In the genomic region with DNA sequence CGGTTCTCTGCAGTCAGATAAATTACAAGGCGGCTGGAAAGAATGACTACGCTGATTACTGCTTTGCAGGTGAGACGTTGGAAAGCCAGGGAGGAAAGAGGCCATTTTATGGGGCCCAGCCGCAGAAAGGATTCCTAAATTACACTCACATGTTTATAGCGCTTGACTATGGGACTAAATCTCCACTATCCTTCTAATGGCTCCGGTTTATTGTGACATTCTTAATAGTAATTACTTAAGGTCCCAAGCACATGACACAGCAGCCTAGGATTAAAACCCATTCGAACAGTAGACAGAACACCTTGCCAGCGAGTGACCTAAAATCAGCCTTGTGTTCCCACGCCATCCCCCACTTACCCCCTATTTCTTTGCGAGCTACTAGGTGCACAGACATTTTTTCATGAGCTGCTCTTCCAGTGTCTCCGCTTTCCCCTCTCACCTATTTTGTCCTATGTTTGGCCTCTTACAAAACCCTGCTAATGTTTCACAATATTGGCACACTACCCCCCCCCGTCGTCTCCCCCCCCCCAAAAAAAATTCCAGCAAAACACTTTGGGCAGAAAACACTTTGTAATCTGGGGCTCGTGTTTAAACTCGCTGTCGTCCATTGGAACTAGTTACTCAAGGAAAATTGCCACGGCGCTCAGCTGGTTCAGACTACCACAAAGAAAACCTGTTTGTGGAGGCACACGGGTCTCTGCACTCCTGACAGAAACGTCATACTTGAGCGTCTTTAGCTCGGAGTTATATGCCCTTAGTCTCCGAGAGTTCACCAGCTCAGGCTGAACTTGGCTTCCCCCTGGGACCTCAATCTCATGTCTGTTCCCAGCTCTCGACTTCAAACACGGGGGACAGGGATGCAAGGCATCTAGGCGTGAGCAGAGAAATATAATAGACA, we compare ENCODE assay signal across 8 mouse cellular contexts.
DNase-seq lines count a peak whose midpoint lies in the region; ATAC-seq and TF ChIP-seq lines count a peak whose summit lies in the region.

No protein-coding gene starts in this region.

- peak; percentile 5 for ATAC-seq in Patski
- peak; percentile 14; the same call in 1 of the 2 replicates for ATAC-seq in hindbrain, embryonic 13.5 days (ENCODE audit: low FRiP score)
- no peak for ATAC-seq in limb, embryonic 15.5 days (ENCODE audit: insufficient number of reproducible peaks, low FRiP score, low TSS enrichment, low read depth)
- ATAC-seq in stomach, embryonic 14.5 days (ENCODE audit: insufficient number of reproducible peaks, insufficient read depth, low FRiP score, low read depth) = no peak

- no peaks in the 10 kb centered on the region for H3K36me3 ChIP-seq in hindbrain, embryonic 13.5 days
- H3K36me3 ChIP-seq in limb, embryonic 15.5 days = no peaks in the 10 kb centered on the region
- no peaks in the 10 kb centered on the region for H3K36me3 ChIP-seq in stomach, embryonic 14.5 days (ENCODE audit: control insufficient read depth, insufficient read depth, low read length)

- peaks cover 34% of the 10 kb centered on the region for H3K4me1 ChIP-seq in hindbrain, embryonic 13.5 days (replicated peaks)
- H3K4me1 ChIP-seq in limb, embryonic 15.5 days = peaks cover 39% of the 10 kb centered on the region
- peaks cover 35% of the 10 kb centered on the region for H3K4me1 ChIP-seq in stomach, embryonic 14.5 days (ENCODE audit: control insufficient read depth, insufficient read depth, low read length)

- H3K27me3 ChIP-seq in Patski = no peaks in the 10 kb centered on the region
- H3K27me3 ChIP-seq in hindbrain, embryonic 13.5 days = no peaks in the 10 kb centered on the region
- H3K27me3 ChIP-seq in limb, embryonic 15.5 days = no peaks in the 10 kb centered on the region
- H3K27me3 ChIP-seq in stomach, embryonic 14.5 days (ENCODE audit: control insufficient read depth, insufficient read depth, low read length) = no peaks in the 10 kb centered on the region

- WGBS in hindbrain, embryonic 13.5 days = 33% methylated on average over 27 of the region's 27 CpGs
- 15% methylated on average over 27 of the region's 27 CpGs for WGBS in limb, embryonic 15.5 days
- 31% methylated on average over 27 of the region's 27 CpGs for WGBS in stomach, embryonic 14.5 days

- H3K4me2 ChIP-seq in hindbrain, embryonic 13.5 days = peak overlapping the region; percentile 39
- peak overlapping the region; percentile 45 for H3K4me2 ChIP-seq in limb, embryonic 15.5 days
- H3K4me2 ChIP-seq in stomach, embryonic 14.5 days (replicated peaks; ENCODE audit: low read depth, low read length) = peak overlapping the region; percentile 28

- no peak for TF ChIP-seq CTCF in Patski (IDR thresholded peaks at IDR 0.05)

- intact Hi-C loops in gastrocnemius, postnatal 36 days (cut with DNase I) = no loop called here

- H3K4me3 ChIP-seq in hindbrain, embryonic 13.5 days = peak overlapping the region; percentile 17; the same call in 1 of the 2 replicates
- peak overlapping the region; percentile 34 for H3K4me3 ChIP-seq in limb, embryonic 15.5 days
- H3K4me3 ChIP-seq in stomach, embryonic 14.5 days (ENCODE audit: low read depth, low read length) = no peak overlapping the region

- H3K9ac ChIP-seq in hindbrain, embryonic 13.5 days = 0 out of 2 replicates have a peak overlapping the region, but pooled peaks have one; percentile 26
- H3K9ac ChIP-seq in limb, embryonic 15.5 days = no peak overlapping the region
- H3K9ac ChIP-seq in stomach, embryonic 14.5 days (replicated peaks; ENCODE audit: low read depth, low read length) = no peak overlapping the region

- CTCF ChIA-PET in Patski (lab: Charles Lee) = interaction anchor here (1.1 kb wide), 1 partner anchor 11 kb away, joined by 6 read pairs; no protein-coding TSS in a partner anchor

- in situ Hi-C loops in Patski (cut with MboI; ENCODE audit: low pct_unique_long_range_greater_than_20kb) = no loop called here

- DNase-seq in adrenal gland, postnatal 10 days = peak; percentile 12
- no peak for DNase-seq in adrenal gland, adult 18-20 months (ENCODE audit: low spot score in 2 of 2)
- DNase-seq in Patski (ENCODE audit: low read depth, low spot score) = no peak
- DNase-seq in gastrocnemius, postnatal 36 days = no peak
- DNase-seq in layer of hippocampus, adult 11-12 months (ENCODE audit: low spot score) = no peak

- H3K27ac ChIP-seq in hindbrain, embryonic 13.5 days = no peak overlapping the region
- peak overlapping the region; percentile 63 for H3K27ac ChIP-seq in limb, embryonic 15.5 days
- peak overlapping the region; percentile 64; the same call in 1 of the 2 replicates for H3K27ac ChIP-seq in stomach, embryonic 14.5 days (ENCODE audit: low read length)

- no peaks in the 10 kb centered on the region for H3K9me3 ChIP-seq in hindbrain, embryonic 13.5 days
- H3K9me3 ChIP-seq in limb, embryonic 15.5 days = no peaks in the 10 kb centered on the region
- no peaks in the 10 kb centered on the region for H3K9me3 ChIP-seq in stomach, embryonic 14.5 days (ENCODE audit: control insufficient read depth, low read depth, low read length)

- POLR2A ChIA-PET in Patski (lab: Charles Lee) = no interaction called here

Comparison
In these comparisons a context has a peak if more than half of its experiments do, and no peak if none do; other contexts are left out.
1. ATAC-seq: peak in Patski (single experiment) and hindbrain, embryonic 13.5 days (single experiment); none in limb, embryonic 15.5 days (single experiment) and stomach, embryonic 14.5 days (single experiment).
2. Peak in every context shown above with its lines, with median percentiles within 50 percentile points of each other: H3K4me2 ChIP-seq.